Mouse (Mus musculus) lung, adult 2 months (tissue): ENCODE results near the gene Hoxc12. TPM values are rescaled to one million over a fixed set of nuclear protein-coding genes. Genes with fewer than 3 reads are reported as not detected.

Experiments used
- DNase-seq: peaks from one replicate; pipeline ENCODE4 v3.0.0; 2022
- H3K4me1 ChIP-seq: fragments of 200-500 bp; 2 replicates; pipeline ENCODE4 v1.6.1; 2011; ENCODE audit warnings: low read length; ENCODE audit not compliant: control insufficient read depth, insufficient read depth
- H3K4me3 ChIP-seq: fragments of 200-500 bp; replicated peaks from 2 replicates; pipeline ENCODE3; 2011; ENCODE audit warnings: low read depth, mild to moderate bottlenecking, control low read depth, low read length; ENCODE audit errors: extremely low read depth
- CTCF ChIP-seq: fragments of 200-500 bp; IDR thresholded peaks from 2 replicates; pipeline ENCODE4 v1.5.1; 2011; ENCODE audit warnings: mild to moderate bottlenecking, low read length, control low read depth; ENCODE audit not compliant: insufficient read depth
- POLR2A ChIP-seq: fragments of 200-500 bp; IDR thresholded peaks from 2 replicates; pipeline ENCODE4 v1.6.1; 2011; ENCODE audit warnings: low read depth, mild to moderate bottlenecking, control low read depth, low read length, borderline replicate concordance; ENCODE audit errors: extremely low read depth
- WGBS: fragments of 180-500 bp; shearing (Covaris S2); methylation state at CpG from one replicate; pipeline ENCODE4 v1.1.7; 2018; 5-methylcytosine and 5-hydroxymethylcytosine counted together
- polyA plus RNA-seq: library from polyadenylated mRNA; depleted of rRNA; stranded (reverse); fragments of >200 nt; gene quantifications from 2 replicates; pipeline ENCODE4 v1.2.3, GENCODE M21; 2012

Hoxc12 gene
- polyA plus RNA-seq, 1 experiment = not detected

GRCm38 (mm10) chr15:102919336-102920180, 17.0 kb upstream of the Hoxc12 start:
- no peak overlapping the region for H3K4me3 ChIP-seq
- no peak for TF ChIP-seq POLR2A
- TF ChIP-seq CTCF = no peak
- H3K4me1 ChIP-seq = no peaks in the 10 kb centered on the region
- DNase-seq = no peak
- WGBS = 7% methylated on average over 12 of the region's 12 CpGs

GRCm38 (mm10) chr15:102920619-102921018, 15.9 kb upstream of the Hoxc12 start:
- no peaks in the 10 kb centered on the region for H3K4me1 ChIP-seq
- H3K4me3 ChIP-seq = no peak overlapping the region
- WGBS = 4% methylated on average over 20 of the region's 20 CpGs
- TF ChIP-seq CTCF (no peak), POLR2A (no peak)
- DNase-seq = no peak

- TF ChIP-seq POLR2A (no peak), CTCF (no peak)
- Histone ChIP-seq H3K4me1 (no peaks in the 10 kb centered on the region), H3K4me3 (no peak within 1 kb of the TSS)
- WGBS = 2% methylated on average over 86 of the region's 88 CpGs
- no peak for DNase-seq
Measured at GRCm38 (mm10) chr15:102921053-102922011, 15.2 kb upstream of the Hoxc12 start, which contains the start of gene Hoxc13. Gene Hoxc13, plus strand, starts transcription at chr15:102921103.

GRCm38 (mm10) chr15:102922012-102922362, 14.6 kb upstream of the Hoxc12 start:
- TF ChIP-seq CTCF (no peak), POLR2A (no peak)
- DNase-seq = no peak
- Histone ChIP-seq H3K4me1 (no peaks in the 10 kb centered on the region), H3K4me3 (no peak overlapping the region)
- WGBS = under 1% methylated on average over 24 of the region's 24 CpGs

GRCm38 (mm10) chr15:102922636-102923500, 13.7 kb upstream of the Hoxc12 start:
- no peaks in the 10 kb centered on the region for H3K4me1 ChIP-seq
- no peak for DNase-seq
- 14% methylated on average over 6 of the region's 6 CpGs for WGBS
- no peak overlapping the region for H3K4me3 ChIP-seq
- TF ChIP-seq POLR2A (no peak), CTCF (no peak)

- WGBS = 3% methylated on average over 40 of the region's 40 CpGs
- no peak for DNase-seq
- no peak for TF ChIP-seq CTCF
- TF ChIP-seq POLR2A = no peak
- Histone ChIP-seq H3K4me1 (no peaks in the 10 kb centered on the region), H3K4me3 (no peak overlapping the region)
Measured at GRCm38 (mm10) chr15:102927032-102927645, 9.4 kb upstream of the Hoxc12 start.

- Histone ChIP-seq H3K4me1 (no peaks in the 10 kb centered on the region), H3K4me3 (no peak overlapping the region)
- TF ChIP-seq CTCF = no peak
- no peak for TF ChIP-seq POLR2A
- no peak for DNase-seq
- WGBS = 3% methylated on average over 23 of the region's 23 CpGs
Measured at GRCm38 (mm10) chr15:102931706-102932358, 4.7 kb upstream of the Hoxc12 start.

- TF ChIP-seq POLR2A (no peak), CTCF (no peak)
- DNase-seq = no peak
- 5% methylated on average over 12 of the region's 12 CpGs for WGBS
- Histone ChIP-seq H3K4me1 (no peaks in the 10 kb centered on the region), H3K4me3 (no peak overlapping the region)
Measured at GRCm38 (mm10) chr15:102934438-102934837, 2.1 kb upstream of the Hoxc12 start.
